Mouse (Mus musculus): ENCODE measurements around the gene Hyal2.

Hyal2 gene

DNA sequence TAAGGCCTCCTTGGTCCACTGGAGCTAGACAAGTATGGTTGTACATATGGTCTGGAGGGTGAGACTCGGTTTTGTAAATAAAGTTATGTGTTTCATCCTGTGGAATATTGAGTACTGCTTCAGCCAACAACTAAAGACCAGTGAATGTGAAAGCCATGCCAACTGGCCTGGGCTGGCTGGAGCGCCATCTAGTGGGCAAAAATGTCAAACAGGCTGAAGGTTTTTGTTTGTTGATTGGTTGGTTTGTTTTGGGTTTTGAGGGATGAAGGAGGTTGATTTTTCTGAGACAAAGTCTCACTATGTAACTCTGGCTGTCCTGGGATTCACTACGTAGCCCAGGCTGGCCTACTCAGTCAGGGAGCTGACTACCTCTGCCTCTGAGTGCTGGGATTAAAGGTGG, 22.1 kb upstream of the Hyal2 start:
- CTCF ChIA-PET = no interaction called here

DNA sequence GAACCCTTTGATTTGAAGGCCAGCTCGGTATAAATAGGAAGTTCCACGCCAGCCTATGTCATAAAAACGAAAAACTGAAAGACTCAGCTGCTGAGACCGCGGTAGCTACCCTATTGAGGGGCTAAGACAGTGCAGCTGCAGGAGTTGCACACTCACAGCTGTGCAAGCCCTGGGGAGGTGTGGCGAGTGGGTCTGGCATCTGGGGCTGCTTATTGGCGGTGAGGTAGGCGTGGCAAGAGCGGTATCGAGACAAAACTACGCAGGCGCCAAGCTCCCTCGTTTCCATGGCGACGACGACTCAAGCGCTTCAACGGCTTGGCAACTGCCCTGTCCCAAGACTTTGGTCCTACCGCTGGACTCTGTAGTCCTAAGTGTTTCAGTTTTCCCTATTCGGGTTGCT, 20.7 kb upstream of the Hyal2 start, which contains the start of gene Zmynd10:
TSS of gene Zmynd10 (plus strand) at position 273 of the 400 bp plus-strand sequence.
- CTCF ChIA-PET = interaction anchor here (0.6 kb wide), 1 partner anchor 277 kb away, joined by 16 read pairs; no protein-coding TSS in a partner anchor

DNA sequence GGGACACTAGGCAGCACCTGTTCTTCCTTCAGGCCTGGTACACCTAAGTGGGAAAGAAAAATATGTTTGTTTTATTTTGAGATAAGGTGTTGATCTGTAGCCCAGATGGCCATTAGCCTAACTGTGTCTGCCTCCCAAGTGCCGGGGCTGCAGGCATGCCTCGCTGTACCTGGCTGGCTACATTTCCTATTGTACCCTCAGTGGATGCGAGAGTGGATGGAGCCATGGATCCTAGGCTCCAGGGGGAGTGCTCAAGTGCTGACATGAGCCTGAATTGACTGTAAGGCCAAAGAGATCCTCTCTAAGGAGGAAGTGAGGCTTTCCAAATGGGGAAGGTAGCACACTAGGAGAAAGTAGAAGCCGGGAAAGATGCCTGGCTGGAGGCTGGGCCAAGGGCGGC, 19.8 kb upstream of the Hyal2 start:
- CTCF ChIA-PET = interaction anchor here (0.6 kb wide), 2 partner anchors 32 to 1074 kb away, joined by 3 read pairs; no protein-coding TSS in a partner anchor

DNA sequence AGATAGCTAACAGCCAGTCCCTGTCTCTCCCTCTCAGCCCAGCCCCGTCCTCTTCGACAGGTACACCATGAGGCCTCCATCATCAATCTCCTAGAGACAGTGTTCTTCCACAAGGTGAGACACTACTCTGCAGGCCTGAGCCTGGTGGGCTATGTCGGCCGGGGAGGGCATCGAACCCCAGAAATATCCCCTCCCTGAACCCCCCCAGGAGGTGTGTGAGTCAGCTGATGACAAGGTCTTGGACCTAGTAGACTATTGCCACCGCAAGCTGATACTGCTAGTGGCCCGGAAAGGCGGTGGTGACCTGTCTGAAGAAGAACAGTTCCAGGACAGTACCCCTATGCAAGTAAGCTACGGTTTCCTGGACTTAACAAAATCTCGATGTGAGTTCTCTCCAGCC, 18.9 kb upstream of the Hyal2 start:
- CTCF ChIA-PET = no interaction called here

DNA sequence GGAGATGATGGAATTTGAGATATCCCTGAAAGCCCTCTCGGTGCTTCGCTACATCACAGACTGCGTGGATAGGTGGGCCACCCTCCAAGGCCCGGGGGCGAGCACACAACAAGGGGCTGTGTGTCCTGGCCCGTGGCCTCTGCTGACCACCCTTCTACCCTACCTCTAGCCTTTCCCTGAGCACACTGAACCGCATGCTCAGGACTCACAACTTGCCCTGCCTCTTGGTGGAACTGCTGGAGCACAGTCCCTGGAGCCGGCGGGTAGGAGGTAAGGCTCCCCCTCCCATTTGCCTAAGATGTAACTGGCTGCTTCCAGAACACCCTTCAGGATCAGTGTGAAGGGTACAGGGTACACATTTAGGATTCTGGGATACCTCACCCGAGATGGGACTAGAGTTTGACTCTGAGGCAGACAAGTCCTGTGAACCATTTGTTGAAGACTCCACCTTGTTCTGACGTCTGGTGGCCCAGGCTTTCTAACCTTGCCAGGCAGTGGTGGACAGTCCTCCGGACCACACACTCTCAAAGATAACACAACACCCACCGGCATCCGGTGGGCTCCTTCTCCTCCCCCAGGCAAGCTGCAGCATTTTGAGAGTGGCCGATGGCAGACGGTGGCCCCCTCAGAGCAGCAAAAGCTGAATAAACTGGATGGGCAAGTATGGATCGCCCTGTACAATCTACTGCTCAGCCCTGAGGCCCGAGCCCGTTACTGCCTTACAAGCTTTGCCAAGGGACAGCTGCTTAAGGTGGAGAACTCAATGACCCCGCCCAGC, 18.3 kb upstream of the Hyal2 start:
- CTCF ChIA-PET = interaction anchor here (0.7 to 1.4 kb wide), 2 partner anchors 13 to 1017 kb away, joined by 3 to 7 read pairs; partner anchors contain the start of gene Tusc2

DNA sequence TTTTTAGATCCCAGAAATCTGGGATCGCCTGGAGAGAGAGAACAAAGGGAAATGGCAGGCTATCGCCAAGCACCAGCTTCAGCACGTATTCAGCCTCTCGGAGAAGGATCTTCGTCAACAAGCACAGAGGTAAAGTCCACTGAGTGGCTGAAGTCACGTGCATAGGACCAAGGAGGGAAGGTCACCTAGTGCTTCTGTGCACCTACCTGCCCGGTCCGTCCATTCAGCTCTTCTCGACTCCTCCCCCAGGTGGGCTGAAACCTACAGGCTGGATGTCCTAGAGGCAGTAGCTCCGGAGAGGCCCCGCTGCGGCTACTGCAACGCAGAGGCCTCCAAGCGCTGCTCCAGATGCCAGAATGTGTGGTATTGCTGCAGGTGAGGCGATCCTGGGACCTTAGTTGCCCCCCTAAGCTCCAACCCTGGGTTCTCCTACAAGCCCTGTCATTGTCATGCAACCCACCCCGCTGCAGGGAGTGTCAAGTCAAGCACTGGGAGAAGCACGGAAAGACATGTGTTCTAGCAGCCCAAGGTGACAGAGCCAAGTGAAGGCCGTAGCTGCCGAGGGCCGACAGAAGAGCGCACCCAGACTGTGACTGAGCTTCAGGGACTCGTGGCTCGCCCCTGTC, 17.1 kb upstream of the Hyal2 start:
- CTCF ChIA-PET = interaction anchor here (0.7 to 1.4 kb wide), 2 partner anchors 12 to 1016 kb away, joined by 3 to 7 read pairs; partner anchors contain the start of gene Tusc2

DNA sequence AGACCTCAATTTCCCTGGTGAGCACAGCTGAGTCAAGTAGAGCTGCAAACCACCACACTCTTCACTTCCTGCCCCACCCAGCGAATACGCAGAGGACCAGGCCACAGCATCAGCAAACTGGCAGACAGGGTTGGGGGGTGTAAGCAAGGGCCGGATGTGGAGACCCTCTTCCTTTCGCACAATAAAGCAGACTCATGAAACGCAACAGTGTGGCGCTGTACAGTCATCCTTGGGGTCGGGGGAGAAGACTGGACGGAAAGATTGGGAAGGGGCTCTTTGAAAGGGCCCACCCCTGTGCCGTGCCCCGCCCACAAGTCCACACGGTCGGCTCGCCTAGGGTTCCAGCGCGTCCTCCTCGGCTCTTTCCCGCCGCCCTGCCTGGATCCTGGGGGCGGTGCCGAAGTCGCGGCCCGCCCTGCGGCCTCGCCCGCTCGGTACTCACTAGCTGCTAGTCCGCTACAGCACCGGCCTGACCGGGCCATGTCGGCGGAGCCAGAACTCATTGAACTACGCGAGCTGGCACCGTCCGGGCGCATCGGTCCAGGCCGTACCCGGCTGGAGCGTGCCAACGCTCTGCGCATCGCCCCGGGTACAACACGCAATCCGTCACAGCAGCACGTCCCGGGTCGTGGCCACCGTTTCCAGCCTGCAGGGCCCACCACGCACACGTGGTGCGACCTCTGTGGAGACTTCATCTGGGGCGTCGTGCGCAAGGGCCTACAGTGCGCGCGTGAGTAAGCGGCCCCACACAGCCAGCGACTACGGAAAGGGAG, 16.4 kb upstream of the Hyal2 start, which contains the start of gene Rassf1:
TSS of gene Rassf1 (plus strand) at position 439 of the 773 bp plus-strand sequence.
- CTCF ChIA-PET = interaction anchor here (1.4 kb wide), 1 partner anchor 12 kb away, joined by 3 read pairs; the partner anchor contains the start of gene Tusc2

DNA sequence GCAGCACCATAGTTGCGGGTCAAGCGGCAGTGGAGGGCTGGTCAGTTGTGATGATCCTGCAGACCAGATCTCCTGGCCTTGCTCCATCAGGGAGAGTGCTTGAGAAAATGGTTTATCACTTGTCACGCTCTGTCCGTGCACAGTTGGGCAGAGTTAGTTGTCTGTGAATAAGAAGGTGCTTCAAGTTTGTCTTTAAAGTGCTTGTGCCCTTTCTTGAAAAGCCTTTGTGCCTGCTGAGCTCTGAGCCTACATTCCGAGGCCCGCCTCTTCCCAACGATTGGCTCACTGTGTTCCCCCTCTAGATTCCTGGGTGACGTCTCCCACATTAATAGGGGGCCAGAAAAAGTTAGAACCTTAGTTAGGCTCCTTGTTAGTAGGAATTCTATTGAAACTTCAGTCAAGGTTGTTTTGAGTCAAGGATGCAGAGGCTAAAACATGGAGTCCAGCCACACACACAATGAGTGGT, 15.8 kb upstream of the Hyal2 start:
- CTCF ChIA-PET = no interaction called here

DNA sequence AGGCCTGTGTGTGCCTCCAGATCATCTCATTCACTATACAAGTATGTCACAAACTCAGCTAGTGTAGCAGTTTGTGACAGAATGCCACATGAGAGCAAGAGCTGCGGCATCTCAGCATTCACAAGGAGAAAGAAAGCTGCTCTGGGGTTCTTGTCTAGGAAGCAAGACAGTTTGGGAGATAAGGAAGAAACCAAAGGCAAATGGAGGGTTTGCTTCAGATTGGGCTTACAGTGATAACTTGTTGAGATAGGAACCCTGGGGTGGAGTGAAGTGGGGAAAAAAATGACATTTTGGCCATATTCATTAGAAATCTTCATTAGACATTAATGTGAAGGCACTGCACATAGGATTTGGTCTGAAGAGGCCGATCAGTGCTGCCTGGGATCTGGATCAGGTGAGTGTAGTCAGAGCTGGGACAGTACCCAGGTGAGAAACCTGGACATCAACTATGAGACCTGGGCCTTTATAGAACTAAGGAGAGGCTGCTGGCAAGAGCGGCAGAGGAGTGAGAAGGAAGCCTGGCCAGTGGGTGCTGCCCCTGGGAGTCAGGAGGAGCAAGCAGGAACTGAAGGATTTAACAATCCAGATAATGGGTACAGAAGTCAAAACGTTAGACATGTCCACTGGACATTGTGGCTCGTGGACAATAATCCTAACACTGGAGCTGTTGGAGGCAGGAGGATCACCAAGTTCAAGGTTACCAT, 14.9 kb upstream of the Hyal2 start:
- CTCF ChIA-PET = no interaction called here

DNA sequence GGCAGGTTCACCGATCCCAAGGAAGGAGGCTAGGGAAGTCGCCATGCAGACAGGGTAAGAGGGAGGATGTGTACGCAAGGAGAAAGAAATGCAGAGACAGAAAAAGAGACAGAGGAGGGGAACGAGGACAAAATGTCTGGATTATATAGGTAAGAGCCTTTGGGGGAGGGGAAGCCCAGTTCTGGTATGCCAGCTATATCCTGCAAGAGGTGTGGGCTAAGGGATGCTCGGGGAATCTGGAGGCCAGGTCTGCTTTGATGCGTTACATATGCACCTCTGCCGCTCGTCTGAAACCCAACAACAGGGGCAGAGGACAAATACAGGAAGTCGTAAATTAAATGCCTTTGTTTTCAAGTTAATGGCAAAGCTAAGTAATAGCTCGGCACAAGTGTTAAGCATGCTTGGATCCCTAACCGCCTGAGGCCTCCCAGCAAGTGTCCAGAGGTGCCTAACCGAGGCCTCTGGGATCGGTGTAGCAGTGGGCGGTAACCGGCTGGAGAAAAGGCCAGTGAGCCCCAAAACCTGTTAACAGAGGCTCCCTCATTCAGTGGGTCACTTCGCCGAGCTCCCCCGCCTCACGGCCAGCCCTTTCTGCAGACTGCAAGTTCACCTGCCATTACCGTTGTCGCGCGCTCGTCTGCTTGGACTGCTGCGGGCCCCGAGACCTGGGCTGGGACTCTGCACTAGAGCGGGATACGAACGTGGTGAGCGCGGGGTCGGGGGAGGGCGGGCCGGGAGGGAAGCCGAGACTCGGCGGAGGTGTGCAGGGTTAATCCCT, 14.0 kb upstream of the Hyal2 start:
- CTCF ChIA-PET = interaction anchor here (0.7 kb wide), 1 partner anchor 10 kb away, joined by 5 read pairs; no protein-coding TSS in a partner anchor

DNA sequence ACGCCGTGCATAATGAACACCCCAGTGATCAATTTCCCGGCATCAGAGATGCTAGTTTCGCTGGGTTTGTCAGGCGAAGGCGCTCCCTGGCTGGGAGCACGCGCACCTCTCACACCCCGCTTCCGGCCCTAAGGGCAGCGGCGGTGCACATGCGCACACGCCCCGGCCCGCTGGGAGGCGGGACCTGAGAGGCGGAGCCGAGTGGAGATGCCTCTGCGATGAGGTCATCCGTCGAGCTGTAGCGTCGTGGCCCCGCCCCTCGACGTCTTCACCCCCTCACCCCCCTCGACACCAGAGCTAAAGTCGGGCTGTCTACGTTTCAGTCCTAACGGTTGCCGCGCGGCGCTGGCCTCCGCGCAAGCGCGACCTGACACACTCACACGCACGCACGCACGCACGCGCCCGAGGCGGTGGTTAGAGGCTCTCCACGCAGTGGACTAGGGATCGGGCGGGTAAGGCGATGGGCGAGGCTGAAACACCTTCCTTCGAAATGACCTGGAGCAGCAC, 13.4 kb upstream of the Hyal2 start:
- CTCF ChIA-PET = no interaction called here

DNA sequence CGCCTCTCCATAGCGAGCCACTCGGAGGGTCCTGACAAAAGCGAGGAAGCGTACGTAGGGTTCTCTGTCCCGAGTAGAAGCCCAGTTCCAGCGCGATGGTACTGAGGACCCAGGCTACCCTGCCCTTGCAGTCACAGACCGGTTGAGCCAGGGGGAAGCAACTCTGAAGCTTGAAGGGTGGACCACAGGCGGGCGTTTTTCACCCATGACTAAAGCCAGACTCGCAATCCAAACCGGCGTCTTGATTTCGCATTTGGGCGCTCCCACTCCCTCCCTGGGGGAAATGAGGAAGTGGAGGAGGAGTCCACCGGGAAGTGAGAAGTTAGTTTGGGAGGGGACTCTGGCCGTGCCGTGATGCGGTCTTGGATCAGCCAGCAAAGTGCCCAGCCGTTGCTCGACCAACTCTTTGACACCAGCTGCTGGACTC, 12.7 kb upstream of the Hyal2 start:
- CTCF ChIA-PET = no interaction called here

DNA sequence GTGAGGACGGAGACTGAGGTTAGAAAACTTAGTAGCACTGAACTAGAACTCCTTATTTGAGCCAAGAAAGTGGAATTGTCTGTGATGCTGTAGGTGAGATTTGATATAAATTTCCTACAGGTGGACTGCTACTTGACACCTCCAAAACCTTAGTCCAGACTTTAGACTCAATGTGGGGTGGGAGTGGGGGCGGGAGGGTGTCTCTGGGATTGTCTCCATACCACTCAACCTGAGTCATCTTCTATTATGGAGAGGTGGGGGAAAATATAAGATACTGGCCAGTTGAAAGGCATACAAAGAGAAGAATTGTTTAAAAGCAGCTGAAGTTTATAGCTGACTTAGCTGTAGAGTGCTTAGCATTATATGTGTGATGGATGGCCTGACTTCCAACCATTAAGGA, 12.0 kb upstream of the Hyal2 start:
- CTCF ChIA-PET = interaction anchor here (1.1 kb wide), 1 partner anchor 9 kb away, joined by 4 read pairs; no protein-coding TSS in a partner anchor

DNA sequence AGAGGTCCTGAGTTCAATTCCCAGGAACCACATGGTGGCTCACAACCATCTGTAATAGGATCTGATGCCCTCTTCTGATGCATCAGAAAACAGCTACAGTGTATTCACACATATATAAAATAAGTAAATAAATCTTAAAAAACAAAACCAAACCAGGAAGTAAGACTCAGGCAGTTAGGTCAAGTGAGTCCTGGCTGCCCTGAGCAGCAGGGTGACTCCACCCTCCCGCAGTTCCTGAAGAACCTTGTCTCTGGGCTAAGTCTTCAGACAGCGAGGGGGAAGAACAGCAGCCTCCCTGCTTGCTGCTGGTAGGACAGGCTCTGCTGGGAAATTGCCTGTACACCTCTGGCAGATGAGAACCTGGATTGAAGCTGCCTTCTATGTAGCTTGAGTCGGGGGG, 11.4 kb upstream of the Hyal2 start:
- CTCF ChIA-PET = interaction anchor here (0.8 to 1.1 kb wide), 2 partner anchors 9 kb away, joined by 3 to 4 read pairs; no protein-coding TSS in a partner anchor

DNA sequence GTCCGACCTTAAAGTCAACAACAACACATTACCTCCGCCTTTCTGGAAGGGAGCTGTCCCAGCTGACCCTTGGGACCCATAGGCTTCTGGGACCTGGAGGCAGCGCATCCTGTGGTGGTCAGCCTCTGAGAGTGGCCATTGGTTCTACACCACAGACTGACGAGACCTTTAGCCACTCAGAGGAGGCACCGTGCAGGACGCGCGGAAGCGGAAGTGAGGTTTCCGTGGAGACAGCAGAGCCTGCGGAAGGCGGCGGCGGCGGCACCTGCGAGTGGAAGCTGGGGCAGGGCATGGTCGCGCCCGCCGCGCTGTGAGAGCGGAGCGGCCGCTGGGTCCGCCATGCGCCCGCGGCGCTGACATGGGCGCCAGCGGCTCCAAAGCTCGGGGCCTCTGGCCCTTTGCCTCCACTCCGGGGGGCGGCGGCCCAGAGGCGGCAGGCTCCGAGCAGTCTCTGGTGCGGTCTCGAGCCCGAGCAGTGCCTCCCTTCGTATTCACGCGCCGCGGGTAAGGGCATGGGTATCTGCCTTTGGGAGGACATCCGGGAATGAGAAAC, 4.6 kb upstream of the Hyal2 start, which contains the start of gene Tusc2:
TSS of gene Tusc2 (plus strand) at position 227 of the 553 bp plus-strand sequence.
- CTCF ChIA-PET = interaction anchor here (1.0 to 1.1 kb wide), 2 partner anchors 13 to 20 kb away, joined by 3 read pairs; no protein-coding TSS in a partner anchor

DNA sequence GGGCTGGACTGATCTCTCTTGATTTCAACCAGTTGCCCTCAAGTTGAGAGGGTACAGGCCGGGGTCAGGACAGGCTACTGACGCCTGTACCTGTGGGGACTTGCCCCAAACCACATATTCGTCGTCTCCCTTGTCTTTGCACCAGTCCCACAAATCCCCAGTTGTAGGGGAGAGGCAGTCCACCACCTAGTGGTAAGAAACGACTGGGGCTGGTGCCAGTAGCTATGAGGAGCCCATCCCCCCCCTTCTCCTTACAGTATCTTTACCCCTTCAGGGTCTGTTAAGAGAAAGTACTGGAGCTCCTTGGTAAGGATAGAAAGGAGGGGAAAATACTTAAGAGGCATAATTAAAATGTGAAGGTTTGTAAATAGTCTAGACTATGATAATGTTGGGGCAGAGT, 2.2 kb upstream of the Hyal2 start:
- CTCF ChIA-PET = interaction anchor here (0.6 to 1.3 kb wide), 4 partner anchors 9 to 112 kb away, joined by 3 to 4 read pairs (median 4); partner anchors contain the start of gene Naa80

DNA sequence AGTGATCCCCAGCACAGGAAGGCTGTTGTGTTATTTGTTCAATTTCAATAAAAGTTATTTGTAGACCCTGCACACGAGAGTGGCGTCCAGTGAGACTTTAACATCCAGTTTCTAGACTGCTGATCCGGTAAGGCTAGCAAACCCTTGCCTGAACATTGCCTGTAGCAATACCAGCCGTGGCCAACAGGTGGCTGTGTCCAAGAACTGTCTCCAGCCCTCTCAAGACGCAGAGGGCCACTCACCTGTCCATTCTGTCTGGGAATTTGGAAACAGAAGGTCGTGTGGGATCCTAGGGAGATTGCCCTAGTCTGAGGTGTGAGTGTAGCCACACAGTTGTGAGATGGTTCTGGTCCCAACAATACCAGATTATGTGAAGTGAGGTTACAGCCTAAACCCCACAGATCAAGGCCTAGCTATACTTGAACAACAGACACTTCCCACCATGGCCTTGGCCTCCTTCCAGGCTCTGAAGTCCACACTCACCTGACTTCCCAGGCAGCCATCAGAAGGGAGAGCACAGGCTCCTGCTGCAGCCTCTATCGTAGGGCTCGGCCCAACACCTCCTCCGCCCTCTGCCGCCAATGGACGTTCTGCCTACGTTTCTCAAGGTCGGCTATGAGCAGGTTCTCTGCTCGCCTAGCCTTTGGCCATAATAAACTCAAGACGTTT, 1.6 kb upstream of the Hyal2 start:
- CTCF ChIA-PET = interaction anchor here (0.8 kb wide), 2 partner anchors 9 to 22 kb away, joined by 3 to 4 read pairs; no protein-coding TSS in a partner anchor

DNA sequence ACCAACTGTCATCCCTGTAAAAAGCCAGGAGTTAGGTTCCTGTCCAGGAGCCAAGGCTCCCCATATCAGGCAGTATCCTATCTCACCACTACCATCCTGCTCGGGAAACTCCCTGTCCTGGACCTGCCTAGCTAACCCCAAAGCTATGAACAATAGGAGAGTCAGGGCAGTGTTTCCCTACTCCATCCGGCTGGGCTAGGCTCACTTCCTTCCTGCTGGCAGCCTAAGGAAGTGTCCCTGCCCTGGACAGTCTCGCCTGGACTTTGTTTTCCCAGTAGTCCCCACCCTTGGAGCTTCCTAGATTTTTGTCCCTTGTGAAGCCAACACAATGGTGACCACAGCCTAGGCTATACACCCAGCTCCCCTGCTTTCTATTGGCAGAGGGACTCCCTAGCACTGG, 890 bp upstream of the Hyal2 start:
- CTCF ChIA-PET = interaction anchor here (0.8 kb wide), 1 partner anchor 22 kb away, joined by 4 read pairs; no protein-coding TSS in a partner anchor
